Mouse (Mus musculus) ES-E14 (cell line): ENCODE results near the gene Rab10.

ENCODE experiments used
- CHD2 ChIP-seq: IDR thresholded peaks from 2 replicates; pipeline ENCODE4 v1.6.1; 2014; ENCODE audit warnings: mild to moderate bottlenecking, low read depth, low read length, inconsistent platforms
- ZC3H11A ChIP-seq: IDR thresholded peaks from 2 replicates; pipeline ENCODE4 v1.6.1; 2012; ENCODE audit warnings: low read depth, mild to moderate bottlenecking, inconsistent platforms, low read length, borderline replicate concordance
- ZNF384 ChIP-seq: IDR thresholded peaks from 2 replicates; pipeline ENCODE4 v1.6.1; 2012; ENCODE audit warnings: low read depth, low read length, inconsistent platforms

- no peak for TF ChIP-seq CHD2
- TF ChIP-seq ZC3H11A: no peak
- no peak for TF ChIP-seq ZNF384
Observed at GRCm38 (mm10) chr12:3246091-3246490, 63.7 kb downstream of the Rab10 start.
